Mouse (Mus musculus) heart, embryonic 11.5 days (tissue): ENCODE data around the gene 5730480H06Rik. TPM values are rescaled to one million over a fixed set of nuclear protein-coding genes. Genes with fewer than 3 reads are reported as not detected.

Source experiments
- ATAC-seq: fragments of 200-750 bp; cut with Nextera tagmentation; replicated peaks from 2 replicates; pipeline ENCODE4 v1.8.0; 2017; ENCODE audit warnings: moderate library complexity; ENCODE audit not compliant: insufficient number of reproducible peaks, low FRiP score, low TSS enrichment
- H3K27ac ChIP-seq: fragments of 300-500 bp; sonication (generic); 2 replicates; pipeline ENCODE4 v1.5.1; 2014; ENCODE audit warnings: mild to moderate bottlenecking, low read depth, low read length
- H3K27me3 ChIP-seq: fragments of 300-500 bp; sonication (generic); 2 replicates; pipeline ENCODE4 v1.6.1; 2014; ENCODE audit warnings: mild to moderate bottlenecking, low read length, mixed read lengths; ENCODE audit not compliant: control insufficient read depth, insufficient read depth
- H3K36me3 ChIP-seq: fragments of 300-500 bp; sonication (generic); 2 replicates; pipeline ENCODE4 v1.6.1; 2014; ENCODE audit warnings: mild to moderate bottlenecking, low read length, moderate library complexity, mixed read lengths; ENCODE audit not compliant: control insufficient read depth, insufficient read depth
- H3K4me1 ChIP-seq: fragments of 300-500 bp; sonication (generic); 2 replicates; pipeline ENCODE4 v1.6.1; 2014; ENCODE audit warnings: low read length; ENCODE audit not compliant: control insufficient read depth, insufficient read depth
- H3K4me2 ChIP-seq: fragments of 300-500 bp; sonication (generic); 2 replicates; pipeline ENCODE4 v1.6.1; 2014; ENCODE audit warnings: mild to moderate bottlenecking, moderate library complexity
- H3K4me3 ChIP-seq: fragments of 300-500 bp; sonication (generic); 2 replicates; pipeline ENCODE4 v1.5.1; 2014; ENCODE audit warnings: low read depth, low read length
- H3K9ac ChIP-seq: fragments of 300-500 bp; sonication (generic); 2 replicates; pipeline ENCODE4 v1.6.1; 2014; ENCODE audit warnings: mild to moderate bottlenecking, low read depth, low read length, moderate library complexity
- H3K9me3 ChIP-seq: fragments of 300-500 bp; sonication (generic); replicated peaks from 2 replicates; pipeline ENCODE4 v1.6.1; 2016; ENCODE audit warnings: low read length; ENCODE audit not compliant: control insufficient read depth
- WGBS: fragments of 180-500 bp; shearing (Covaris S2); extraction: QIAGEN DNeasy Blood & Tissue Kit; methylation state at CpG from one replicate; pipeline ENCODE4 v1.1.7; 2014; ENCODE audit not compliant: insufficient replicate concordance; 5-methylcytosine and 5-hydroxymethylcytosine counted together
- polyA plus RNA-seq: library from polyadenylated mRNA; unstranded; fragments of >200 nt; fragmentation: Nextera tagmentation; extraction: Ambion mirVana; gene quantifications from 2 replicates; pipeline ENCODE4 v1.2.1, GENCODE M21; 2014

Gene 5730480H06Rik
- polyA plus RNA-seq, 1 experiment from 2014 or later: 17.0 TPM

DNA sequence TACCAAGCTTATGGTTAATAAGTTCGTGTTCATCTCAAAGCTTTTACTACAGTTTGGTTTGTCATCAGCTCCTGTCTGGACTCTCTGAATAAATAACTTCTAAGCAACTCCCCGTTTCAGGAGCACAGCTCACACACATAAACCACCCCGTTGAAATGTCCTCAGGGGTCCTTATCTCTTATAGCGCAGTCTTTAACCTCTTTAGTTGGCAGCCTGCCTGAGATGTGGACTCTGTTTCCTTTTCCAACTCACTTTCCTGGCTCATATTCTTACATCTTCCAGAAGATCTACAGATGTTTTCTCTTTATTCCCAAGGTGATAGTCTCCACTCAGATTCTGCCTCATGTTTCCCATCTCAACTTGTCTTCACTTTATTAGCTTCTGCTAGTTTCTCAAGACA is 80.5 kb downstream of the 5730480H06Rik start:
- no peaks in the 10 kb centered on the region for H3K9me3 ChIP-seq

DNA sequence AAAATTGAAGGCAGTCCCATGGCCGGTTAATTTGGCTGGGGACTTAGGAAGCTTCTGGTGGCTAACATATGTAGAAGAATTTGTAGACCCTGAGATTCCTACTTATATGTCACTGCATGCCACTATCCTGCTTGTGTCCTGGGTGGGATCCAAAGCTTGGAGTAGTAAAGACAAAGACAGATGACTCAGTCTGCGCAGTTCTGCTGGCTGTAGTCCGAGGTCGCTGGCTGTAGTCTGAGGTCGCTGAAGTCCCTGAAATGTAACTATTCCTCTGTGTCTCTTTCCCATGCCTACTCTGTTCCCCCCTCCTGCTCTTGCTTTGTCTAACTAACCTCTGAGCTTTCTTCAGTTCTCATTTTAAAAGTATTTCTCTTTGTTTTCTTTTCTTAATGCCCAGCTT is 82.6 kb downstream of the 5730480H06Rik start:
- H3K27ac ChIP-seq: no peak overlapping the region
- 0 out of 2 replicates have a peak, but pooled peaks cover 4% of the 10 kb centered on the region for H3K4me1 ChIP-seq
- 88% methylated on average over 5 of the region's 5 CpGs for WGBS
- no peaks in the 10 kb centered on the region for H3K9me3 ChIP-seq
- no peaks in the 10 kb centered on the region for H3K36me3 ChIP-seq
- no peak for ATAC-seq
- no peak overlapping the region for H3K4me3 ChIP-seq
- H3K9ac ChIP-seq: no peak overlapping the region
- no peak overlapping the region for H3K4me2 ChIP-seq
- H3K27me3 ChIP-seq: no peaks in the 10 kb centered on the region

More for the DNA sequence above, 80.5 kb downstream of the 5730480H06Rik start:
- no peaks in the 10 kb centered on the region for H3K27me3 ChIP-seq
- 0 out of 2 replicates have a peak, but pooled peaks cover 4% of the 10 kb centered on the region for H3K4me1 ChIP-seq
- no peak overlapping the region for H3K9ac ChIP-seq
- no peak overlapping the region for H3K4me2 ChIP-seq
- H3K27ac ChIP-seq: no peak overlapping the region
- H3K4me3 ChIP-seq: no peak overlapping the region
- no peak; the same call in 1 of the 2 replicates for ATAC-seq
- H3K36me3 ChIP-seq: no peaks in the 10 kb centered on the region; the same call in 1 of the 2 replicates
- 43% methylated on average over 4 of the region's 4 CpGs for whole genome bisulfite sequencing

DNA sequence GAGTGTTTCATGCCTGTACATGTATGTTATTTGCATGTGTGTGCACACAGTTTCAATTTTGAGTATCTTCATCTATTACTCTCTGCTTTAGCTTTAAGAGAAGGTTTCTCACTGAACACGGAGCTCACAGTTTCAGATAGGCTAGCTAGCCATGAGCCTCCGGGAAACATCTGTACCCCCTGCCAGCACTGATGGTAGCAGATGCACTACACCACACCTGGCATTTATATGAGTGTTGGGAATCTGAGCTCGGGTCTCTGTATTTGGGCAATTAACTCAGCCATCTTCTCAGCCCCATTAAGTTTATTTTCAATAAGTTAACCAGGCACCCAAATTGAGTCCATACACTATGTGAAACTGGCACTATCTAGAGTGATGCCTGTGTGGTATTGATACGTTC is 83.7 kb downstream of the 5730480H06Rik start:
- H3K27me3 ChIP-seq: no peaks in the 10 kb centered on the region
- no peak overlapping the region for H3K9ac ChIP-seq
- no peaks in the 10 kb centered on the region for H3K36me3 ChIP-seq
- no peak overlapping the region for H3K4me3 ChIP-seq
- ATAC-seq: no peak
- no peak overlapping the region for H3K4me2 ChIP-seq
- 88% methylated on average over 4 of the region's 4 CpGs for WGBS
- 0 out of 2 replicates have a peak, but pooled peaks cover 4% of the 10 kb centered on the region for H3K4me1 ChIP-seq
- no peak overlapping the region for H3K27ac ChIP-seq
- H3K9me3 ChIP-seq: no peaks in the 10 kb centered on the region

DNA sequence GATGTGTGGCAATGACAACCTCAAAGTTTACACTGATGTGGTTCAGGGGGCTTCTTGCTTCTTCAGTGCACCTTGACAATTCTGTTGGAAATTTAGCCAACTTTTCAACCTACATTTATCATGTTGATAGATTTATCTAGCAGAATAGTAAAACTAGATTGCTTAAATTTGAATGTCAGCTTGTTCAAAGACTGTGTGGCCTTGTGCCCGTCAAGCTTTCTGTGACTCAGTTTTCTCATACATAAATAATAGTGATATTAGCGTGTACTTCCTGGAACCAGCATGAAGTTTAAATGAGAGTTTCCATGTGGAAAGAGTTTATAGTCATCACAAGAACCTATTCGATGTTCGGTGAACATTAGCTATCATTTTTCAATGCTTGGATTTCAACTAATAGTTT is 84.5 kb downstream of the 5730480H06Rik start:
- 91% methylated on average over 4 of the region's 4 CpGs for WGBS
- Histone ChIP-seq H3K36me3 (no peaks in the 10 kb centered on the region), H3K9ac (no peak overlapping the region), H3K9me3 (no peaks in the 10 kb centered on the region), H3K4me3 (no peak overlapping the region), H3K4me2 (no peak overlapping the region), H3K27me3 (no peaks in the 10 kb centered on the region), H3K4me1 (0 out of 2 replicates have a peak, but pooled peaks cover 4% of the 10 kb centered on the region), H3K27ac (no peak overlapping the region)
- no peak for ATAC-seq

DNA sequence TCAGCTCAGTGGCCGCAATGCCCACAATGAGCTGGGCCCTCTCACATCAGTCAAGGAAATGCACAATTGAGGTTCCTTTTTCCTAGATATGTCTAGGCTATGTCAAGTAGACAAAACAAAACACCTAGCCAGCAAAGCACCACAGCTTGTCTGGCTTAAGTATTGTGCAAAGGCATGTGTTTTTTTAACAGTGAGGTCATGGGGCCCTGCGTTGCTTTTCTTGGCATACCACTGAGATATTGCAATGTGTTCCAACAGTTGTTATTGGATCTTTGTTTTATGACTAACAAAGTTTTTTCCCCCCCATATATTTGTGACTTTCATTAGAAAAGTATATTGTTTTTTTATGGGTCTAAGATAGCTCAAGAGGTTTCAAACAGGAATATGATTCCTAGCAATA is 92.0 kb downstream of the 5730480H06Rik start:
- Histone ChIP-seq H3K36me3 (no peaks in the 10 kb centered on the region), H3K27me3 (no peaks in the 10 kb centered on the region), H3K9me3 (no peaks in the 10 kb centered on the region), H3K4me2 (no peak overlapping the region), H3K9ac (no peak overlapping the region), H3K27ac (no peak overlapping the region), H3K4me1 (no peaks in the 10 kb centered on the region), H3K4me3 (no peak overlapping the region)
- 76% methylated on average over 2 of the region's 2 CpGs for WGBS
- ATAC-seq: no peak

DNA sequence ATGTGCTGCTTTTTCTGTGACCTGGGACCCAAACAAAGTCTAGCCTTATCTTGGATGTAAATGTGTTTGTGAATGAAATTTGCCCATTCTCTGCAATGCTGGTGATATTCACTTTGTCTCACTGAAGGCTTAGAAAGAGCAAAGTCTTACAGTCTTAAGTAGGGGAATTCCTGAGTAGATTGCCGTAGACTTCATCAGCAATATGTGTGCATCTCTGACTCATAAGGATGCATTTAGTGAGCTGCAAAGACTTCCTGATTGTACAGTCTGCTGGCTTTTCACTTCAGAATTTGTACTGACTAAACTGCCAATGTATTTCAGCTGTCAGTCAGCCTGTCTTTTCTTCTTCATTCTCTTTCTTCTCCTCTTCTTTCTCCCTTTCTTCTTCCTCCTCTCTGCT is 94.2 kb downstream of the 5730480H06Rik start:
- Histone ChIP-seq H3K9ac (no peak overlapping the region), H3K27me3 (no peaks in the 10 kb centered on the region), H3K4me2 (no peak overlapping the region), H3K4me3 (no peak overlapping the region), H3K4me1 (no peaks in the 10 kb centered on the region), H3K36me3 (no peaks in the 10 kb centered on the region), H3K27ac (no peak overlapping the region), H3K9me3 (no peaks in the 10 kb centered on the region)
- WGBS: 85% methylated on average over 1 of the region's 1 CpGs
- no peak for ATAC-seq

DNA sequence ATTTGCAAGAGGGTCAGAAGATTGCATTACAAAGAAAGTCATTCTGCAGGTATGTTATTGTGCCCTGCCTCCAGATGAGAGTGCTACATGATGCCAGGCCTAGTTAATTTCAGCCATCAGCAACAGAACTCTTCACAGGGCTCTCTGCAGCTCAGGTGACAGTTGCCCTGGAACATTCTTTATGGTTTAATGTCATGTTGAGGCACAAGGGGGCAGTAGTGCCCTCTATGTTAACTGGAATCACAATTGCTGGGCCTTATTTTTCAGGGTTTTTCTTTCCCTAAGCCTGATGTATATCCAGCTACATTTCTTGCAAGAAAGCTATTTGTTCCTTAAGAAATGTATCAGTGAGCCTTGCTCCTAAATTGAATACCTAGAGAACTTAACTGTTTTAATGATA is 102.7 kb downstream of the 5730480H06Rik start:
- ATAC-seq: no peak
- Histone ChIP-seq H3K4me3 (no peak overlapping the region), H3K27ac (no peak overlapping the region)

DNA sequence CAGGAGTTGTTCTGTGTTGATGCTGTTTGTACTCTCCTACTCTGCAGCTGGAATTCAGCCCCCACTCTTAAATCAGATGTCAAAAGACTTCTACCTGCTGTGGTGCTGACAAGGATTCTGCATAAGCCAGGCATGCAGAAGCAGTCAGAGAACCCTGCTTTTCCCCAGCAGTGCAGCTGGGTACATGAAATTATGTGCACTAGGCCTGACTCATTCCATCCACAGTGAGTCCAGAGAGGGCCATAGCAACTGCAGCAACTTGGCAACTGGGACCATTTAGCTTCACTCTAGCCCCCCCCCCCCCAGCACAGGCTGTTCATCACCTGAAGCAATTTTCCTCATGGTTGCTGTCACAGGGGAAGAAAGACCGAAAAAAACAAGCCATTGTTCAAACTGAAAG is 121.1 kb downstream of the 5730480H06Rik start:
- Histone ChIP-seq H3K27ac (no peak overlapping the region), H3K4me3 (no peak overlapping the region), H3K4me1 (no peaks in the 10 kb centered on the region), H3K27me3 (no peaks in the 10 kb centered on the region), H3K36me3 (no peaks in the 10 kb centered on the region), H3K9me3 (no peaks in the 10 kb centered on the region), H3K4me2 (no peak overlapping the region), H3K9ac (no peak overlapping the region)
- no peak for ATAC-seq
- WGBS: 75% methylated on average over 1 of the region's 1 CpGs

More for the DNA sequence above, 102.7 kb downstream of the 5730480H06Rik start:
- H3K4me2 ChIP-seq: no peak overlapping the region
- no peaks in the 10 kb centered on the region for H3K36me3 ChIP-seq
- no peaks in the 10 kb centered on the region for H3K4me1 ChIP-seq
- no peak overlapping the region for H3K9ac ChIP-seq
- H3K27me3 ChIP-seq: no peaks in the 10 kb centered on the region
- H3K9me3 ChIP-seq: no peaks in the 10 kb centered on the region

DNA sequence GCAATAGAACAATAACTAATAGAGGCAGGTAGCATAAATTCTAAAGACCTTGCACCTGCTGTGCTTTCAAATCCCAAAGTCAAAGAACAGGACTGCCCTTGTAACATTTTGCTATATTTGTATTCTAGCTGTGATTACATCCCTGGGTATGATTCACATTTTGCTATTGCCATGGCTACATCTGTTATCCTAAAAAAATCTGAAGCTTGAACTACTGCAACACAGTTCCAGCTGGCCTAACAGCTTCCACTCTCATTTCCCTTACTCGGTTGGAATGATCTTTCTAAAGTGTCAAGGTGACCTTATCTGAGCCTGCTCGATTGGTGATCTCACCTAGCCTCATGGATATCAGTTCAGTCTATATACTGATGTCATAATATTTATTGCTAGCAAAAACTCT is 132.5 kb downstream of the 5730480H06Rik start:
- no peak overlapping the region for H3K4me3 ChIP-seq
- no peaks in the 10 kb centered on the region for H3K27me3 ChIP-seq
- ATAC-seq: no peak
- no peak overlapping the region for H3K9ac ChIP-seq
- no peaks in the 10 kb centered on the region for H3K4me1 ChIP-seq
- no peaks in the 10 kb centered on the region for H3K9me3 ChIP-seq
- H3K4me2 ChIP-seq: no peak overlapping the region
- H3K36me3 ChIP-seq: no peaks in the 10 kb centered on the region
- no peak overlapping the region for H3K27ac ChIP-seq
- 61% methylated on average over 2 of the region's 2 CpGs for WGBS
